ENCODE assay signal across 9 mouse cellular contexts in genomic region chr7:24500929-24501328, GRCm38 (mm10). TPM values are rescaled to one million over a fixed set of nuclear protein-coding genes. Genes with fewer than 3 reads are reported as not detected.
DNase-seq lines count a peak whose midpoint lies in the region; ATAC-seq and TF ChIP-seq lines count a peak whose summit lies in the region.
"Had no signal": no experiment of that assay in that cellular context is flagged by ENCODE, and none has a peak within 500 bp of the region (broad histone marks: within the 10 kb centered on the region; RNA-seq: fewer than 3 reads in every experiment).

No protein-coding gene starts in this region.

- TF ChIP-seq POLR2A in lung, adult 2 months (IDR thresholded peaks at IDR 0.05; ENCODE audit: borderline replicate concordance, extremely low read depth, low read depth, low read length), result no peak

- H3K4me2 ChIP-seq in neural tube, embryonic 11.5 days (ENCODE audit: low read depth), result no peak overlapping the region

- no peak overlapping the region for H3K27ac ChIP-seq in neural tube, embryonic 11.5 days (ENCODE audit: low read depth, low read length)

- TF ChIP-seq CTCF in lung, adult 2 months (IDR thresholded peaks at IDR 0.05; ENCODE audit: insufficient read depth, low read length), result peak; percentile 37

- peaks cover 19% of the 10 kb centered on the region for H3K27me3 ChIP-seq in neural tube, embryonic 11.5 days (ENCODE audit: control insufficient read depth, insufficient read depth, low read length)

- DNase-seq in cerebellum, postnatal 25 days, result peak; percentile 47 to 74
- DNase-seq in cerebellum, adult 9-11 months, result no peak
- DNase-seq in lung, adult 2 months, result peak; percentile 19
- DNase-seq in lung, postnatal 25 days (ENCODE audit: low spot score), result no peak
- peak; percentile 51 for DNase-seq in embryo, embryonic 10.5 days (ENCODE audit: low spot score)
- peak; percentile 49 for DNase-seq in neural tube, embryonic 11.5 days (ENCODE audit: low spot score)
- no peak for DNase-seq in ovary, postnatal 36 days (ENCODE audit: low spot score)
- DNase-seq in layer of hippocampus, postnatal 14 days (ENCODE audit: low spot score in 2 of 2), result no peak

- no peak for ATAC-seq in neural tube, embryonic 11.5 days (ENCODE audit: insufficient read depth, low FRiP score, low TSS enrichment)

- H3K4me1 ChIP-seq in lung, adult 2 months (ENCODE audit: control insufficient read depth, insufficient read depth, low read length), result no peaks in the 10 kb centered on the region
- H3K4me1 ChIP-seq in neural tube, embryonic 11.5 days (ENCODE audit: control insufficient read depth, insufficient read depth, low read length), result peaks cover 10% of the 10 kb centered on the region

- no peak overlapping the region for H3K4me3 ChIP-seq in lung, adult 2 months (replicated peaks; ENCODE audit: extremely low read depth, low read depth, low read length)
- H3K4me3 ChIP-seq in neural tube, embryonic 11.5 days (ENCODE audit: low read depth, low read length), result no peak overlapping the region

- 33% methylated on average over 7 of the region's 7 CpGs for WGBS in lung, adult 2 months
- 37% methylated on average over 7 of the region's 7 CpGs for WGBS in neural tube, embryonic 11.5 days

- peaks cover 6% of the 10 kb centered on the region for H3K36me3 ChIP-seq in neural tube, embryonic 11.5 days (ENCODE audit: control insufficient read depth, insufficient read depth, low read length)

- H3K9me3 ChIP-seq in neural tube, embryonic 11.5 days (ENCODE audit: control insufficient read depth, low read length), result no peaks in the 10 kb centered on the region

- H3K9ac ChIP-seq in neural tube, embryonic 11.5 days (ENCODE audit: low read length), result no peak overlapping the region

RNA-seq across cellular contexts. Expression of gene Zfp428, which starts 5.9 kb away (rescaled TPM):
- polyA plus RNA-seq in lung, adult 2 months (2012; rRNA removed), result 7.1 and 12.1 TPM in 2 replicates
- polyA plus RNA-seq in neural tube, embryonic 11.5 days (2014; fragmentation: Nextera tagmentation; extraction: Ambion mirVana), result 69.2 and 79.1 TPM in 2 replicates
- 10 to 100 TPM; 38.1 to 43.3 TPM for total RNA-seq in layer of hippocampus, postnatal 14 days (2021)

RNA-seq across cellular contexts. Expression of gene AC161166.1, which starts 11.3 kb away (rescaled TPM):
- not detected in 2 replicates for polyA plus RNA-seq in lung, adult 2 months (2012; rRNA removed)
- 0.50 and 0.70 TPM in 2 replicates for polyA plus RNA-seq in neural tube, embryonic 11.5 days (2014; fragmentation: Nextera tagmentation; extraction: Ambion mirVana)
- not detected for total RNA-seq in layer of hippocampus, postnatal 14 days (2021)
- total RNA-seq: heart, postnatal 10 days had no signal

RNA-seq across cellular contexts. Expression of gene Cadm4, which starts 19.1 kb away (rescaled TPM):
- polyA plus RNA-seq in lung, adult 2 months (2012; rRNA removed), result 12.3 and 18.6 TPM in 2 replicates
- 6.9 and 8.1 TPM in 2 replicates for polyA plus RNA-seq in neural tube, embryonic 11.5 days (2014; fragmentation: Nextera tagmentation; extraction: Ambion mirVana)
- total RNA-seq in layer of hippocampus, postnatal 14 days (2021), result 100 to 1,000 TPM; 220 to 227 TPM

RNA-seq across cellular contexts. Expression of gene Irgq, which starts 29.6 kb away (rescaled TPM):
- polyA plus RNA-seq in lung, adult 2 months (2012; rRNA removed), result 14.7 and 16.5 TPM in 2 replicates
- polyA plus RNA-seq in neural tube, embryonic 11.5 days (2014; fragmentation: Nextera tagmentation; extraction: Ambion mirVana), result 16.4 and 19.1 TPM in 2 replicates
- total RNA-seq in layer of hippocampus, postnatal 14 days (2021), result 10 to 100 TPM; 87.5 to 89.7 TPM

RNA-seq across cellular contexts. Expression of gene Plaur, which starts 38.6 kb away (rescaled TPM):
- 65.6 and 88.8 TPM in 2 replicates for polyA plus RNA-seq in lung, adult 2 months (2012; rRNA removed)
- polyA plus RNA-seq in neural tube, embryonic 11.5 days (2014; fragmentation: Nextera tagmentation; extraction: Ambion mirVana), result 1.5 and 2.2 TPM in 2 replicates
- 1 to 10 TPM in 1 of 2 experiments, under 1 TPM in 1; 0.76 to 1.0 TPM for total RNA-seq in layer of hippocampus, postnatal 14 days (2021)

Comparison
In these comparisons a context has a peak if more than half of its experiments do, and no peak if none do; other contexts are left out.
1. DNase-seq: peak in cerebellum, postnatal 25 days (2 of 2), lung, adult 2 months (single experiment), embryo, embryonic 10.5 days (single experiment) and neural tube, embryonic 11.5 days (single experiment); none in cerebellum, adult 9-11 months (single experiment), lung, postnatal 25 days (single experiment), ovary, postnatal 36 days (single experiment) and layer of hippocampus, postnatal 14 days (0 of 2).